Mouse (Mus musculus): ENCODE results near the gene Bin2. TPM values are rescaled to one million over a fixed set of nuclear protein-coding genes. Genes with fewer than 3 reads are reported as not detected.
A peak's percentile ranks its signal among the peaks of the same experiment; 100 is the strongest.

The Bin2 gene
- polyA plus RNA-seq, 1 experiment, result 135 TPM

- TF ChIP-seq CTCF (IDR thresholded peaks at IDR 0.05; ENCODE audit: low read depth, low read length), result no peak
- H3K27ac ChIP-seq (ENCODE audit: insufficient read depth, low read depth, low read length), result no peak overlapping the region
- H3K4me1 ChIP-seq (ENCODE audit: control insufficient read depth, insufficient read depth, low read length), result peaks cover 8% of the 10 kb centered on the region
- H3K4me3 ChIP-seq (ENCODE audit: insufficient read depth, low read length), result no peak overlapping the region
These were observed 40.6 kb downstream of the Bin2 start for GRCm38 (mm10) chr15:100628797-100629196.

GRCm38 (mm10) chr15:100627774-100628370, 41.5 kb downstream of the Bin2 start:
- no peak overlapping the region for H3K27ac ChIP-seq (ENCODE audit: insufficient read depth, low read depth, low read length)

DNA sequence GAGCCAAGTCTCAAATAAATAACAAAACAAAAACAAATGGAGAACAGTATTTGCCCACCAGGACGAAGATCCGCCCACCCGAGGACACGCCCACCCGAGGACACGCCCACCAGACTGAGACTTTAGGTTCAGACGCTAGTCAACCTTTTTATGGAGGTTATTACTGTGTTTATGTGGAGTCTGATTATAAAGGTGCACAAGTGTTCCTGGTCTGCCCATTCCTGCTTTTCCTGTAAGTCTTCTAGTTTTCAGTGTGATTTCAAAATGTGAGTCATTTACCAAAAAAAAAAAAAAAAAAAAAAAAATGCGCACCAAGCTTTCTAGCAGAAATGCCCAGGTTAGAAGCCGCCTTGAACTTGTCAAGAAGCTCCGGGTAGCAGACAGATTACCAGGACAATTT, 42.1 kb downstream of the Bin2 start:
- Histone ChIP-seq H3K4me3 (ENCODE audit: insufficient read depth, low read length) (no peak overlapping the region), H3K4me1 (ENCODE audit: control insufficient read depth, insufficient read depth, low read length) (peaks cover 18% of the 10 kb centered on the region), H3K27ac (ENCODE audit: insufficient read depth, low read depth, low read length) (no peak overlapping the region)
- TF ChIP-seq POLR2A (IDR thresholded peaks at IDR 0.05; ENCODE audit: borderline replicate concordance, low read depth, low read length) (no peak), CTCF (IDR thresholded peaks at IDR 0.05; ENCODE audit: low read depth, low read length) (no peak)

More at GRCm38 (mm10) chr15:100627774-100628370, 41.5 kb downstream of the Bin2 start:
- H3K4me1 ChIP-seq (ENCODE audit: control insufficient read depth, insufficient read depth, low read length), result peaks cover 13% of the 10 kb centered on the region
- no peak overlapping the region for H3K4me3 ChIP-seq (ENCODE audit: insufficient read depth, low read length)
- TF ChIP-seq CTCF (IDR thresholded peaks at IDR 0.05; ENCODE audit: low read depth, low read length) (no peak), POLR2A (IDR thresholded peaks at IDR 0.05; ENCODE audit: borderline replicate concordance, low read depth, low read length) (no peak)

- TF ChIP-seq CTCF (IDR thresholded peaks at IDR 0.05; ENCODE audit: low read depth, low read length) (no peak), POLR2A (IDR thresholded peaks at IDR 0.05; ENCODE audit: borderline replicate concordance, low read depth, low read length) (no peak)
- peaks cover 28% of the 10 kb centered on the region for H3K4me1 ChIP-seq (ENCODE audit: control insufficient read depth, insufficient read depth, low read length)
These were observed 44.9 kb downstream of the Bin2 start for GRCm38 (mm10) chr15:100624435-100624834.

DNA sequence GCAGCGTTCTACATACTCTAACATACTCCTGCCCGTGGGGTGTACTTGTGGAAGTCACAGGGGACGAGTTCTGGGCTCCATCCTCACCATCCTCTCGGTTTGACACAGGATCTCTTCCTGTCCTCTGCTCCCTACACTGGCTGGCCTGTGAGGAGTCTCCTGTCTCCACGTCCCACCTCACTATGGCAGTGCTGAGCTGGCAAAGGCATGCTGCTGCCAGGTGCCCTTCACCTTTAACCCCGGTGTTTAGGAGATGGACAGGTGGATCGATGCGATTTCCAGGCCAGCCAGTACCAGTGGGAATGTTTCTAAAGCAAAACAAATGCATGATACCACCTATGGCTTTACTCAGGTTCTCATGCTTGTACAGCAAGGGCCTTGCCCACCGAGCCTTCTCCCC, 45.6 kb downstream of the Bin2 start:
- TF ChIP-seq POLR2A (IDR thresholded peaks at IDR 0.05; ENCODE audit: borderline replicate concordance, low read depth, low read length), result no peak
- no peak for TF ChIP-seq CTCF (IDR thresholded peaks at IDR 0.05; ENCODE audit: low read depth, low read length)
- no peak overlapping the region for H3K27ac ChIP-seq (ENCODE audit: insufficient read depth, low read depth, low read length)
- no peak overlapping the region for H3K4me3 ChIP-seq (ENCODE audit: insufficient read depth, low read length)
- peaks cover 34% of the 10 kb centered on the region for H3K4me1 ChIP-seq (ENCODE audit: control insufficient read depth, insufficient read depth, low read length)

More at GRCm38 (mm10) chr15:100624435-100624834, 44.9 kb downstream of the Bin2 start:
- Histone ChIP-seq H3K4me3 (ENCODE audit: insufficient read depth, low read length) (no peak overlapping the region), H3K27ac (ENCODE audit: insufficient read depth, low read depth, low read length) (no peak overlapping the region)

GRCm38 (mm10) chr15:100622164-100622563, 47.2 kb downstream of the Bin2 start:
- no peak for TF ChIP-seq POLR2A (IDR thresholded peaks at IDR 0.05; ENCODE audit: borderline replicate concordance, low read depth, low read length)
- TF ChIP-seq CTCF (IDR thresholded peaks at IDR 0.05; ENCODE audit: low read depth, low read length), result no peak
- Histone ChIP-seq H3K4me3 (ENCODE audit: insufficient read depth, low read length) (peak overlapping the region; percentile 29), H3K27ac (ENCODE audit: insufficient read depth, low read depth, low read length) (peak overlapping the region; percentile 92), H3K4me1 (ENCODE audit: control insufficient read depth, insufficient read depth, low read length) (peaks cover 36% of the 10 kb centered on the region)

GRCm38 (mm10) chr15:100621671-100622070, 47.7 kb downstream of the Bin2 start:
- H3K4me3 ChIP-seq (ENCODE audit: insufficient read depth, low read length), result peak overlapping the region; percentile 9; the same call in 1 of the 2 replicates
- peaks cover 36% of the 10 kb centered on the region for H3K4me1 ChIP-seq (ENCODE audit: control insufficient read depth, insufficient read depth, low read length)
- H3K27ac ChIP-seq (ENCODE audit: insufficient read depth, low read depth, low read length), result peak overlapping the region; percentile 92

DNA sequence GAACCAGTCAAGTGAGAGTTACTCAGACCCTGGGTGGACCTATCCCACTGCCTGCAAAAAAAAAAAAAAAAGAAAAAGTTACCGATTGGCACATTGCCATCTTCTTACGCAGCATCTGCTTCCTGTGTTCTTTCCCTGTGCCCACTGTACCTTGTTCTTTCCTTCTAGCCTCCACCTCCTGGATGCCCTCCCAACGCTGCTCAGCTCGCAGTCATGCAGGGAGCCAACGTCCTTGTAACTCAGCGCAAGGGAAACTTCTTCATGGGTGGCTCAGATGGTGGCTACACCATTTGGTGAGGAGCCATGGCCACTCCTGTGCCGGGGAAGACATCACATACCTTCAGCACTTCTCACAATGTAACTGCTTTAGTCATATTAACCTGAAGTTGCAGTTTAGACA, 50.2 kb downstream of the Bin2 start:
- no peak overlapping the region for H3K4me3 ChIP-seq (ENCODE audit: insufficient read depth, low read length)
- peaks cover 36% of the 10 kb centered on the region for H3K4me1 ChIP-seq (ENCODE audit: control insufficient read depth, insufficient read depth, low read length)
- TF ChIP-seq POLR2A (IDR thresholded peaks at IDR 0.05; ENCODE audit: borderline replicate concordance, low read depth, low read length), result no peak
- no peak for TF ChIP-seq CTCF (IDR thresholded peaks at IDR 0.05; ENCODE audit: low read depth, low read length)
- no peak overlapping the region for H3K27ac ChIP-seq (ENCODE audit: insufficient read depth, low read depth, low read length)

GRCm38 (mm10) chr15:100616221-100616620, 53.1 kb downstream of the Bin2 start:
- Histone ChIP-seq H3K4me1 (ENCODE audit: control insufficient read depth, insufficient read depth, low read length) (peaks cover 26% of the 10 kb centered on the region), H3K27ac (ENCODE audit: insufficient read depth, low read depth, low read length) (peak overlapping the region; percentile 89), H3K4me3 (ENCODE audit: insufficient read depth, low read length) (peak overlapping the region; percentile 90)
- TF ChIP-seq CTCF (IDR thresholded peaks at IDR 0.05; ENCODE audit: low read depth, low read length) (no peak), POLR2A (IDR thresholded peaks at IDR 0.05; ENCODE audit: borderline replicate concordance, low read depth, low read length) (no peak)

DNA sequence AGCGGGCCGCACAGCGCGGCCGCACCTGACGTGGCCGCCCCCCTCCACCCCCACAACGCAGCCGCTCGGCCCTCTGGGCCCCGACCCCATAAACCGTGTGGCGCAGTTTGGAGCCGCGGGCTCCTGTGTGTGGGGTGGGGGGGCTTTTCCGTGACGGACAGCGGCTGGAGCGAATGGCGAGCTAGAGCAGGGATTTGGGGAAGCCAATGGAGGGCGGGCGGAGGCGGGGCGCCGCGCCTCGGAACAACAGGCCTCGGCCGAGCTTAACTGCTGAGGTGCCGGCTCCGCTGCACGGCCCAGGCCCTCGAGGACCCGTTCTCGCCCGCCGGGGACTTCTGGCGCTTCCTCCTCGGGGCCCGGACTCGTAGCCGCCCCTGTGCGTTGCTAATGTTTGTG, 53.5 kb downstream of the Bin2 start:
- Histone ChIP-seq H3K27ac (ENCODE audit: insufficient read depth, low read depth, low read length) (peak overlapping the region; percentile 89), H3K4me3 (ENCODE audit: insufficient read depth, low read length) (peak overlapping the region; percentile 90), H3K4me1 (ENCODE audit: control insufficient read depth, insufficient read depth, low read length) (peaks cover 23% of the 10 kb centered on the region)
- TF ChIP-seq POLR2A (IDR thresholded peaks at IDR 0.05; ENCODE audit: borderline replicate concordance, low read depth, low read length), result no peak
- no peak for TF ChIP-seq CTCF (IDR thresholded peaks at IDR 0.05; ENCODE audit: low read depth, low read length)
